Mouse (Mus musculus) bone marrow, adult 2 months (tissue): ENCODE measurements at regions not wholly inside any gene's neighbourhood (a gene's known extent, or its start where the extent isn't known, plus 50 kb on each side); places are given as distances from the start of the nearest gene placed in this dataset.

Source experiments
- CTCF ChIP-seq: fragments of 200-500 bp; IDR thresholded peaks from 2 replicates; pipeline ENCODE4 v1.5.1; 2011; ENCODE audit warnings: low read length, control low read depth; ENCODE audit not compliant: control insufficient read depth, insufficient read depth
- POLR2A ChIP-seq: fragments of 200-500 bp; IDR thresholded peaks from 2 replicates; pipeline ENCODE4 v1.6.1; 2011; ENCODE audit warnings: low read depth, mild to moderate bottlenecking, control low read depth, low read length, borderline replicate concordance; ENCODE audit not compliant: control insufficient read depth

- TF ChIP-seq CTCF (no peak), POLR2A (no peak)
Observed at GRCm38 (mm10) chr5:118888131-118888530, 327.7 kb downstream of the Med13l start.
